Mouse (Mus musculus): ENCODE results near the gene Osbp. TPM values are rescaled to one million over a fixed set of nuclear protein-coding genes. Genes with fewer than 3 reads are reported as not detected.

The Osbp gene
- polyA plus RNA-seq, 1 experiment from 2014 or later: 6.6 TPM

- no peaks in the 10 kb centered on the region for H3K9me3 ChIP-seq (ENCODE audit: control insufficient read depth, low read length)
- H3K27ac ChIP-seq (ENCODE audit: low read depth, low read length): no peak overlapping the region
- H3K4me2 ChIP-seq (ENCODE audit: low read depth, low read length, severe bottlenecking): no peak overlapping the region
- no peaks in the 10 kb centered on the region for H3K27me3 ChIP-seq (ENCODE audit: control insufficient read depth, insufficient read depth, low read length)
- H3K9ac ChIP-seq (ENCODE audit: low read length): no peak overlapping the region
- no peaks in the 10 kb centered on the region for H3K4me1 ChIP-seq (replicated peaks; ENCODE audit: control insufficient read depth, insufficient read depth, low read length)
- WGBS: 91% methylated on average over 6 of the region's 6 CpGs
- H3K4me3 ChIP-seq (ENCODE audit: low read depth, low read length): no peak overlapping the region
- DNase-seq (ENCODE audit: low spot score): no peak
- no peak for ATAC-seq (replicated peaks; ENCODE audit: low FRiP score)
- H3K36me3 ChIP-seq (ENCODE audit: control insufficient read depth, insufficient read depth, low read length): peaks cover 9% of the 10 kb centered on the region; the same call in 1 of the 2 replicates
Observed at GRCm38 (mm10) chr19:11994703-11995431, 29.1 kb downstream of the Osbp start.

- no peak for ATAC-seq (replicated peaks; ENCODE audit: low FRiP score)
- WGBS: 72% methylated on average over 2 of the region's 2 CpGs
- DNase-seq (ENCODE audit: low spot score): no peak
Observed at GRCm38 (mm10) chr19:11995722-11996448, 30.1 kb downstream of the Osbp start.

GRCm38 (mm10) chr19:12001686-12002085 is 35.9 kb downstream of the Osbp start:
- Histone ChIP-seq H3K4me2 (ENCODE audit: low read depth, low read length, severe bottlenecking) (no peak overlapping the region), H3K9ac (ENCODE audit: low read length) (no peak overlapping the region), H3K27me3 (ENCODE audit: control insufficient read depth, insufficient read depth, low read length) (no peaks in the 10 kb centered on the region), H3K9me3 (ENCODE audit: control insufficient read depth, low read length) (no peaks in the 10 kb centered on the region), H3K36me3 (ENCODE audit: control insufficient read depth, insufficient read depth, low read length) (no peaks in the 10 kb centered on the region), H3K4me3 (ENCODE audit: low read depth, low read length) (no peak overlapping the region), H3K27ac (ENCODE audit: low read depth, low read length) (no peak overlapping the region), H3K4me1 (replicated peaks; ENCODE audit: control insufficient read depth, insufficient read depth, low read length) (no peaks in the 10 kb centered on the region)
- 19% methylated on average over 3 of the region's 3 CpGs for WGBS
- DNase-seq (ENCODE audit: low spot score) (no peak), ATAC-seq (replicated peaks; ENCODE audit: low FRiP score) (no peak)

More at GRCm38 (mm10) chr19:11995722-11996448, 30.1 kb downstream of the Osbp start:
- no peak overlapping the region for H3K9ac ChIP-seq (ENCODE audit: low read length)
- H3K4me1 ChIP-seq (replicated peaks; ENCODE audit: control insufficient read depth, insufficient read depth, low read length): no peaks in the 10 kb centered on the region
- H3K36me3 ChIP-seq (ENCODE audit: control insufficient read depth, insufficient read depth, low read length): peaks cover 9% of the 10 kb centered on the region; the same call in 1 of the 2 replicates
- H3K9me3 ChIP-seq (ENCODE audit: control insufficient read depth, low read length): no peaks in the 10 kb centered on the region
- H3K4me2 ChIP-seq (ENCODE audit: low read depth, low read length, severe bottlenecking): no peak overlapping the region
- H3K4me3 ChIP-seq (ENCODE audit: low read depth, low read length): no peak overlapping the region
- no peaks in the 10 kb centered on the region for H3K27me3 ChIP-seq (ENCODE audit: control insufficient read depth, insufficient read depth, low read length)
- no peak overlapping the region for H3K27ac ChIP-seq (ENCODE audit: low read depth, low read length)

GRCm38 (mm10) chr19:12002125-12002524 is 36.4 kb downstream of the Osbp start:
- Histone ChIP-seq H3K9me3 (ENCODE audit: control insufficient read depth, low read length) (no peaks in the 10 kb centered on the region), H3K9ac (ENCODE audit: low read length) (no peak overlapping the region), H3K4me1 (replicated peaks; ENCODE audit: control insufficient read depth, insufficient read depth, low read length) (no peaks in the 10 kb centered on the region), H3K4me2 (ENCODE audit: low read depth, low read length, severe bottlenecking) (peak overlapping the region; percentile 36), H3K27ac (ENCODE audit: low read depth, low read length) (no peak overlapping the region), H3K27me3 (ENCODE audit: control insufficient read depth, insufficient read depth, low read length) (no peaks in the 10 kb centered on the region), H3K4me3 (ENCODE audit: low read depth, low read length) (peak overlapping the region; percentile 2; the same call in 1 of the 2 replicates), H3K36me3 (ENCODE audit: control insufficient read depth, insufficient read depth, low read length) (no peaks in the 10 kb centered on the region)
- ATAC-seq (replicated peaks; ENCODE audit: low FRiP score) (peak; percentile 58), DNase-seq (ENCODE audit: low spot score) (peak; percentile 85)
- WGBS: 2% methylated on average over 11 of the region's 11 CpGs

GRCm38 (mm10) chr19:12002791-12003190 is 37.0 kb downstream of the Osbp start:
- H3K4me2 ChIP-seq (ENCODE audit: low read depth, low read length, severe bottlenecking): peak overlapping the region; percentile 36
- H3K27me3 ChIP-seq (ENCODE audit: control insufficient read depth, insufficient read depth, low read length): no peaks in the 10 kb centered on the region
- no peak for ATAC-seq (replicated peaks; ENCODE audit: low FRiP score)
- H3K9ac ChIP-seq (ENCODE audit: low read length): no peak overlapping the region
- H3K4me1 ChIP-seq (replicated peaks; ENCODE audit: control insufficient read depth, insufficient read depth, low read length): no peaks in the 10 kb centered on the region
- DNase-seq (ENCODE audit: low spot score): no peak
- H3K27ac ChIP-seq (ENCODE audit: low read depth, low read length): no peak overlapping the region
- no peaks in the 10 kb centered on the region for H3K9me3 ChIP-seq (ENCODE audit: control insufficient read depth, low read length)
- 46% methylated on average over 14 of the region's 14 CpGs for WGBS
- no peaks in the 10 kb centered on the region for H3K36me3 ChIP-seq (ENCODE audit: control insufficient read depth, insufficient read depth, low read length)
- peak overlapping the region; percentile 2; the same call in 1 of the 2 replicates for H3K4me3 ChIP-seq (ENCODE audit: low read depth, low read length)

GRCm38 (mm10) chr19:12003568-12003967 is 37.8 kb downstream of the Osbp start:
- no peak overlapping the region for H3K4me2 ChIP-seq (ENCODE audit: low read depth, low read length, severe bottlenecking)
- DNase-seq (ENCODE audit: low spot score) (no peak), ATAC-seq (replicated peaks; ENCODE audit: low FRiP score) (no peak)
- no peaks in the 10 kb centered on the region for H3K9me3 ChIP-seq (ENCODE audit: control insufficient read depth, low read length)
- 91% methylated on average over 2 of the region's 2 CpGs for WGBS
- H3K27ac ChIP-seq (ENCODE audit: low read depth, low read length): no peak overlapping the region
- no peaks in the 10 kb centered on the region for H3K27me3 ChIP-seq (ENCODE audit: control insufficient read depth, insufficient read depth, low read length)
- no peaks in the 10 kb centered on the region for H3K36me3 ChIP-seq (ENCODE audit: control insufficient read depth, insufficient read depth, low read length)
- H3K4me3 ChIP-seq (ENCODE audit: low read depth, low read length): no peak overlapping the region
- no peaks in the 10 kb centered on the region for H3K4me1 ChIP-seq (replicated peaks; ENCODE audit: control insufficient read depth, insufficient read depth, low read length)
- H3K9ac ChIP-seq (ENCODE audit: low read length): no peak overlapping the region

- WGBS: 68% methylated on average over 9 of the region's 9 CpGs
- no peak for DNase-seq (ENCODE audit: low spot score)
- peak overlapping the region; percentile 70 for H3K4me2 ChIP-seq (ENCODE audit: low read depth, low read length, severe bottlenecking)
Observed at GRCm38 (mm10) chr19:12004216-12005008, 38.7 kb downstream of the Osbp start.

More at GRCm38 (mm10) chr19:12004216-12005008, 38.7 kb downstream of the Osbp start:
- H3K9ac ChIP-seq (ENCODE audit: low read length): peak overlapping the region; percentile 46
- no peaks in the 10 kb centered on the region for H3K4me1 ChIP-seq (replicated peaks; ENCODE audit: control insufficient read depth, insufficient read depth, low read length)
- H3K9me3 ChIP-seq (ENCODE audit: control insufficient read depth, low read length): no peaks in the 10 kb centered on the region
- H3K27ac ChIP-seq (ENCODE audit: low read depth, low read length): no peak overlapping the region
- H3K4me3 ChIP-seq (ENCODE audit: low read depth, low read length): peak overlapping the region; percentile 44
- no peaks in the 10 kb centered on the region for H3K36me3 ChIP-seq (ENCODE audit: control insufficient read depth, insufficient read depth, low read length)
- H3K27me3 ChIP-seq (ENCODE audit: control insufficient read depth, insufficient read depth, low read length): no peaks in the 10 kb centered on the region
- ATAC-seq (replicated peaks; ENCODE audit: low FRiP score): no peak

Measured in forebrain, embryonic 11.5 days (tissue).